9 mouse cellular contexts compared by ENCODE assay signal in genomic region chr14:79588534-79588951, GRCm38 (mm10). TPM values are rescaled to one million over a fixed set of nuclear protein-coding genes. Genes with fewer than 3 reads are reported as not detected.
DNase-seq lines count a peak whose midpoint lies in the region; ATAC-seq and TF ChIP-seq lines count a peak whose summit lies in the region.
"Had no signal": no experiment of that assay in that cellular context is flagged by ENCODE, and none has a peak within 500 bp of the region (broad histone marks: within the 10 kb centered on the region; RNA-seq: fewer than 3 reads in every experiment).

No protein-coding gene starts in this region.

- no peaks in the 10 kb centered on the region for H3K27me3 ChIP-seq in heart, embryonic 14.5 days (ENCODE audit: control insufficient read depth, insufficient read depth, low read length)
- H3K27me3 ChIP-seq in limb, embryonic 14.5 days (ENCODE audit: control insufficient read depth, insufficient read depth, low read length): no peaks in the 10 kb centered on the region
- H3K27me3 ChIP-seq: Patski had no signal

- no peak overlapping the region for H3K27ac ChIP-seq in heart, embryonic 14.5 days (replicated peaks in 1 of 2; ENCODE audit: control insufficient read depth in 1 of 2, insufficient read depth in 1 of 2, low read depth in 2 of 2, low read length in 2 of 2)
- no peak overlapping the region for H3K27ac ChIP-seq in limb, embryonic 14.5 days (replicated peaks; ENCODE audit: low read depth, low read length)

- WGBS in heart, embryonic 14.5 days: 75% methylated on average over 9 of the region's 9 CpGs
- 89% methylated on average over 9 of the region's 9 CpGs for WGBS in limb, embryonic 14.5 days

- H3K36me3 ChIP-seq in heart, embryonic 14.5 days (ENCODE audit: control insufficient read depth, insufficient read depth, low read length): no peaks in the 10 kb centered on the region; the same call in 1 of the 2 replicates
- 0 out of 2 replicates have a peak, but pooled peaks cover 8% of the 10 kb centered on the region for H3K36me3 ChIP-seq in limb, embryonic 14.5 days (ENCODE audit: control insufficient read depth, insufficient read depth, low read length)

- peak overlapping the region; percentile 81 for H3K4me2 ChIP-seq in heart, embryonic 14.5 days (ENCODE audit: low read length)
- peak overlapping the region; percentile 62 for H3K4me2 ChIP-seq in limb, embryonic 14.5 days (replicated peaks; ENCODE audit: low read depth, low read length, severe bottlenecking)

- H3K9me3 ChIP-seq in heart, embryonic 14.5 days (ENCODE audit: control insufficient read depth, low read length): no peaks in the 10 kb centered on the region
- H3K9me3 ChIP-seq in limb, embryonic 14.5 days (ENCODE audit: control insufficient read depth, low read length): no peaks in the 10 kb centered on the region

- peak; percentile 85 for DNase-seq in heart, adult 11 months
- no peak for DNase-seq in heart, postnatal 36 days
- DNase-seq in ZHBTc4 (ENCODE audit: low read depth, low spot score): peak; percentile 30
- DNase-seq in limb, embryonic 14.5 days (ENCODE audit: low spot score): no peak
- DNase-seq in ovary, postnatal 10 days (ENCODE audit: low spot score): no peak
- DNase-seq in spleen, postnatal 10 days (ENCODE audit: low spot score in 2 of 2): no peak

- peak overlapping the region; percentile 85 for H3K9ac ChIP-seq in heart, embryonic 14.5 days (ENCODE audit: low read length)
- H3K9ac ChIP-seq in limb, embryonic 14.5 days (ENCODE audit: low read depth, low read length, severe bottlenecking): peak overlapping the region; percentile 75

- TF ChIP-seq POLR2A in limb, embryonic 14.5 days (IDR thresholded peaks at IDR 0.05; ENCODE audit: borderline replicate concordance, extremely low read depth, insufficient read depth, insufficient read length): no peak

- H3K4me1 ChIP-seq in heart, embryonic 14.5 days (ENCODE audit: control insufficient read depth in 2 of 2, insufficient read depth in 2 of 2, low read length in 2 of 2): peaks cover 5 to 16% of the 10 kb centered on the region in 2 experiments
- H3K4me1 ChIP-seq in limb, embryonic 14.5 days (ENCODE audit: control insufficient read depth, insufficient read depth, low read length): peaks cover 16% of the 10 kb centered on the region

- no peak for ATAC-seq in heart, embryonic 14.5 days (ENCODE audit: insufficient number of reproducible peaks, insufficient read depth, low FRiP score, low read depth)
- ATAC-seq in limb, embryonic 14.5 days (ENCODE audit: low FRiP score, low read depth): no peak
- ATAC-seq in megakaryocyte-erythroid progenitor cell, adult 5-6 weeks (replicated peaks; ENCODE audit: low FRiP score, low TSS enrichment, poor library complexity, severe bottlenecking): no peak

- intact Hi-C loops in heart, postnatal 36 days (cut with DNase I): loop anchor here (5.0 kb wide), 1 partner anchor 191 kb away; the partner anchor contains the start of gene Mtrf1

- H3K4me3 ChIP-seq in heart, embryonic 14.5 days (ENCODE audit: control insufficient read depth in 1 of 2, insufficient read depth in 1 of 2, low read depth in 1 of 2, low read length in 2 of 2): peak overlapping the region; percentile 26 to 84; a peak in 3 of 4 replicates
- H3K4me3 ChIP-seq in limb, embryonic 14.5 days (replicated peaks; ENCODE audit: low read length): peak overlapping the region; percentile 67

RNA-seq across cellular contexts. Expression of gene Sugt1, which starts 1.1 kb away (rescaled TPM):
- total RNA-seq in heart, postnatal 36 days (2021): 10 to 100 TPM; 64.8 to 73.7 TPM
- polyA plus RNA-seq in heart, embryonic 14.5 days (2014; fragmentation: Nextera tagmentation; extraction: Ambion mirVana): 111 and 122 TPM in 2 replicates
- 32.0 and 55.4 TPM in 2 replicates for polyA plus RNA-seq in limb, embryonic 14.5 days (2012; rRNA removed)
- polyA plus RNA-seq in limb, embryonic 14.5 days (2014; fragmentation: Nextera tagmentation; extraction: Ambion mirVana): 122 and 129 TPM in 2 replicates
- total RNA-seq in megakaryocyte-erythroid progenitor cell, adult 5-6 weeks (2014; fragmentation: Nextera tagmentation): 76.0 and 94.6 TPM in 2 replicates
- total RNA-seq in megakaryocyte-erythroid progenitor cell, adult 5-6 weeks (2017): 121 and 127 TPM in 2 replicates

Comparison
In these comparisons a context has a peak if more than half of its experiments do, and no peak if none do; other contexts are left out.
1. DNase-seq: peak in heart, adult 11 months (single experiment) and ZHBTc4 (single experiment); none in heart, postnatal 36 days (0 of 2), limb, embryonic 14.5 days (single experiment), ovary, postnatal 10 days (single experiment) and spleen, postnatal 10 days (0 of 2).